Mouse (Mus musculus) MEL (cell line): ENCODE results near the gene Rab3a. TPM values are rescaled to one million over a fixed set of nuclear protein-coding genes. Genes with fewer than 3 reads are reported as not detected.

Experiments
- DNase-seq: peaks from one replicate; pipeline ENCODE4 v3.0.0; 2011; ENCODE audit warnings: low read depth, low spot score
- H3K27ac ChIP-seq: 2 replicates; pipeline ENCODE4 v1.5.1; 2012; ENCODE audit warnings: low read depth, mild to moderate bottlenecking, control low read depth, low read length, moderate library complexity; ENCODE audit not compliant: control insufficient read depth
- H3K27me3 ChIP-seq, 2 experiments: fragments of 150-350 bp in 1 of 2; sonication (generic) in 1 of 2; 2 replicates each; pipeline ENCODE4 v1.6.1; 2012; ENCODE audit warnings: low read length in 2 of 2, mild to moderate bottlenecking in 2 of 2, improper control_type of control experiment in 1 of 2, moderate library complexity in 1 of 2; ENCODE audit not compliant: insufficient read depth in 2 of 2, control insufficient read depth in 1 of 2
- H3K36me3 ChIP-seq, 2 experiments: 2 replicates each; pipeline ENCODE4 v1.6.1; 2012 to 2014; ENCODE audit warnings: low read length in 2 of 2, improper control_type of control experiment in 1 of 2, inconsistent platforms in 1 of 2, mild to moderate bottlenecking in 1 of 2; ENCODE audit not compliant: insufficient read depth in 2 of 2, control insufficient read depth in 1 of 2
- H3K4me1 ChIP-seq, 2 experiments: fragments of 150-350 bp in 1 of 2; sonication (generic) in 1 of 2; 2 replicates each; pipeline ENCODE4 v1.6.1; 2012; ENCODE audit warnings: low read length in 2 of 2, improper control_type of control experiment in 1 of 2, mild to moderate bottlenecking in 1 of 2; ENCODE audit not compliant: insufficient read depth in 2 of 2, control insufficient read depth in 1 of 2
- H3K4me3 ChIP-seq, 2 experiments: fragments of 150-350 bp in 1 of 2; sonication (generic) in 1 of 2; 2 replicates each; pipeline ENCODE4 v1.5.1; 2012; ENCODE audit warnings: low read depth in 2 of 2, low read length in 2 of 2, mild to moderate bottlenecking in 2 of 2, moderate library complexity in 2 of 2, control low read depth in 1 of 2, improper control_type of control experiment in 1 of 2; ENCODE audit not compliant: control insufficient read depth in 1 of 2, insufficient read depth in 1 of 2
- H3K79me2 ChIP-seq: 2 replicates; pipeline ENCODE4 v1.6.1; 2012; ENCODE audit warnings: mild to moderate bottlenecking, low read length, moderate library complexity; ENCODE audit not compliant: control insufficient read depth, poor library complexity, insufficient read depth
- H3K9ac ChIP-seq: 2 replicates; pipeline ENCODE4 v1.6.1; 2012; ENCODE audit warnings: low read depth, mild to moderate bottlenecking, control low read depth, low read length, moderate library complexity; ENCODE audit not compliant: control insufficient read depth, poor library complexity, severe bottlenecking
- H3K9me3 ChIP-seq: fragments of 150-350 bp; sonication (generic); replicated peaks from 2 replicates; pipeline ENCODE4 v1.6.1; 2012; ENCODE audit warnings: mild to moderate bottlenecking, low read length, improper control_type of control experiment, moderate library complexity; ENCODE audit not compliant: insufficient read depth
- CHD2 ChIP-seq: IDR thresholded peaks from 2 replicates; pipeline ENCODE4 v1.6.1; 2011; ENCODE audit warnings: low read length, improper control_type of control experiment
- EP300 ChIP-seq, 2 experiments: IDR thresholded peaks; 2 replicates each; pipeline ENCODE4 v1.6.1; 2011; ENCODE audit warnings: improper control_type of control experiment in 2 of 2, low read length in 2 of 2, low read depth in 1 of 2, mild to moderate bottlenecking in 1 of 2
- GATA1 ChIP-seq: IDR thresholded peaks from 2 replicates; pipeline ENCODE4 v1.6.1; 2011; ENCODE audit warnings: low read depth, low read length, improper control_type of control experiment
- HCFC1 ChIP-seq: IDR thresholded peaks from 2 replicates; pipeline ENCODE4 v1.6.1; 2012; ENCODE audit warnings: low read depth, mild to moderate bottlenecking, inconsistent platforms, low read length, improper control_type of control experiment, moderate library complexity
- KAT2A ChIP-seq: conservative IDR thresholded peaks from 2 replicates; pipeline ENCODE4 v1.6.1; 2012; ENCODE audit warnings: low read depth, low read length, improper control_type of control experiment, inconsistent platforms
- MAFK ChIP-seq: IDR thresholded peaks from 2 replicates; pipeline ENCODE4 v1.6.1; 2011; ENCODE audit warnings: low read depth, mild to moderate bottlenecking, low read length, improper control_type of control experiment, borderline replicate concordance
- MAX ChIP-seq: IDR thresholded peaks from 2 replicates; pipeline ENCODE4 v1.6.1; 2011; ENCODE audit warnings: low read length, improper control_type of control experiment
- MAZ ChIP-seq: IDR thresholded peaks from 2 replicates; pipeline ENCODE4 v1.6.1; 2012; ENCODE audit warnings: low read depth, mild to moderate bottlenecking, inconsistent platforms, low read length, improper control_type of control experiment
- MEF2A ChIP-seq: IDR thresholded peaks from 2 replicates; pipeline ENCODE4 v1.6.1; 2014; ENCODE audit warnings: low read depth, mild to moderate bottlenecking, inconsistent platforms, low read length, improper control_type of control experiment; ENCODE audit not compliant: poor library complexity, insufficient replicate concordance, severe bottlenecking; ENCODE audit errors: extremely low read depth
- MXI1 ChIP-seq: IDR thresholded peaks from 2 replicates; pipeline ENCODE4 v1.6.1; 2011; ENCODE audit warnings: mild to moderate bottlenecking, low read depth, low read length, improper control_type of control experiment
- MYC ChIP-seq: IDR thresholded peaks from 2 replicates; pipeline ENCODE4 v1.6.1; 2011; ENCODE audit warnings: low read depth, mild to moderate bottlenecking, low read length, improper control_type of control experiment, moderate library complexity
- NELFE ChIP-seq: IDR thresholded peaks from 2 replicates; pipeline ENCODE4 v1.6.1; 2011; ENCODE audit warnings: low read depth, low read length, improper control_type of control experiment
- POLR2A ChIP-seq, 2 experiments: IDR thresholded peaks; 2 replicates each; pipeline ENCODE4 v1.6.1; 2011 to 2012; ENCODE audit warnings: low read length in 2 of 2, mild to moderate bottlenecking in 2 of 2, control low read depth in 1 of 2, improper control_type of control experiment in 1 of 2, low read depth in 1 of 2, moderate library complexity in 1 of 2; ENCODE audit not compliant: control insufficient read depth in 1 of 2, insufficient read depth in 1 of 2, poor library complexity in 1 of 2
- POLR2AphosphoS2 ChIP-seq: IDR thresholded peaks from 2 replicates; pipeline ENCODE4 v1.6.1; 2011; ENCODE audit warnings: low read length, improper control_type of control experiment
- POLR2AphosphoS5 ChIP-seq: IDR thresholded peaks from 2 replicates; pipeline ENCODE4 v1.6.1; 2012; ENCODE audit warnings: low read depth, borderline replicate concordance, mild to moderate bottlenecking, inconsistent platforms, low read length, moderate library complexity, mixed read lengths
- RCOR1 ChIP-seq: IDR thresholded peaks from 2 replicates; pipeline ENCODE4 v1.6.1; 2012; ENCODE audit warnings: low read depth, mild to moderate bottlenecking, inconsistent platforms, low read length, improper control_type of control experiment
- SIN3A ChIP-seq: IDR thresholded peaks from 2 replicates; pipeline ENCODE4 v1.6.1; 2012; ENCODE audit warnings: low read length, improper control_type of control experiment, inconsistent platforms
- SMC3 ChIP-seq: IDR thresholded peaks from 2 replicates; pipeline ENCODE4 v1.6.1; 2011; ENCODE audit warnings: low read depth, low read length, improper control_type of control experiment
- TAL1 ChIP-seq: IDR thresholded peaks from 2 replicates; pipeline ENCODE4 v1.6.1; 2012; ENCODE audit warnings: mild to moderate bottlenecking, inconsistent platforms, low read length, moderate library complexity, mixed read lengths
- TBP ChIP-seq: IDR thresholded peaks from 2 replicates; pipeline ENCODE4 v1.8.0; 2011; ENCODE audit warnings: low read depth, low read length, improper control_type of control experiment
- ZKSCAN1 ChIP-seq: IDR thresholded peaks from 2 replicates; pipeline ENCODE4 v1.6.1; 2012; ENCODE audit warnings: low read depth, mild to moderate bottlenecking, inconsistent platforms, low read length, improper control_type of control experiment, moderate library complexity
- polyA plus RNA-seq, 2 experiments: library from polyadenylated mRNA; stranded (reverse) in 1 of 2; unstranded in 1 of 2; fragments of >175 nt in 1 of 2; fragments of >200 nt in 1 of 2; gene quantifications; 2 replicates each; pipeline versions ENCODE4 v1.2.1 to v1.2.4; 2012; ENCODE audit warnings: low replicate concordance in 2 of 2, low read depth in 1 of 2; ENCODE audit not compliant: insufficient read length in 2 of 2, insufficient read depth in 1 of 2, missing spikeins in 1 of 2
- total RNA-seq: library from RNA; depleted of rRNA; stranded (reverse); fragments of 300-350 nt; gene quantifications from 2 replicates; pipeline ENCODE4 v1.2.3, GENCODE M21; 2012

Gene Rab3a
- total and polyA plus RNA-seq, 3 experiments: 1.8 to 5.6 TPM; not detected in 1

GRCm38 (mm10) chr8:70775227-70775626, 20.7 kb downstream of the Rab3a start:
- H3K9ac ChIP-seq: no peak overlapping the region
- peaks cover 15% of the 10 kb centered on the region for H3K79me2 ChIP-seq
- TF ChIP-seq TBP (no peak), TAL1 (no peak), POLR2AphosphoS2 (no peak), POLR2AphosphoS5 (no peak)
- H3K27ac ChIP-seq: no peak overlapping the region
- H3K4me3 ChIP-seq: no peak overlapping the region
- H3K4me1 ChIP-seq: peaks cover 0 to 16% of the 10 kb centered on the region in 2 experiments; a peak in 2 of 4 replicates
- no peaks in the 10 kb centered on the region for H3K9me3 ChIP-seq
- DNase-seq: no peak
- peaks cover 0 to 3% of the 10 kb centered on the region in 2 experiments; a peak in 2 of 4 replicates for H3K36me3 ChIP-seq
- no peaks in the 10 kb centered on the region for H3K27me3 ChIP-seq

- Histone ChIP-seq H3K27ac (no peak overlapping the region), H3K36me3 (peaks cover 0 to 5% of the 10 kb centered on the region in 2 experiments; a peak in 2 of 4 replicates), H3K9ac (peak overlapping the region; percentile 79), H3K4me3 (peak overlapping the region; percentile 67 to 77), H3K4me1 (peaks cover 0 to 19% of the 10 kb centered on the region in 2 experiments; a peak in 2 of 4 replicates), H3K27me3 (no peaks in the 10 kb centered on the region), H3K9me3 (no peaks in the 10 kb centered on the region), H3K79me2 (peaks cover 15% of the 10 kb centered on the region)
- DNase-seq: peak; percentile 43
- no peak for TF ChIP-seq RCOR1
- no peak for TF ChIP-seq EP300 (IDR thresholded peaks at IDR 0.05; ENCODE audit: low read depth in 1 of 2, low read length in 2 of 2)
- peak; percentile 2; the same call in 1 of the 2 replicates for TF ChIP-seq MAX
- 0 out of 2 replicates have a peak, but pooled peaks have one; percentile 77 for TF ChIP-seq MAZ
These were observed 21.5 kb downstream of the Rab3a start for GRCm38 (mm10) chr8:70775851-70776495.

GRCm38 (mm10) chr8:70776496-70777444, 22.3 kb downstream of the Rab3a start, which contains the start of gene Pik3r2:
Pik3r2 (minus strand) TSS chr8:70776713.
- peaks cover 0 to 19% of the 10 kb centered on the region in 2 experiments; a peak in 2 of 4 replicates for H3K4me1 ChIP-seq
- H3K4me3 ChIP-seq: peak within 1 kb of the TSS; percentile 67 to 77
- no peaks in the 10 kb centered on the region for H3K9me3 ChIP-seq
- H3K36me3 ChIP-seq: peaks cover 0 to 5% of the 10 kb centered on the region in 2 experiments; a peak in 2 of 4 replicates
- no peaks in the 10 kb centered on the region for H3K27me3 ChIP-seq
- peak within 1 kb of the TSS; percentile 81 for H3K9ac ChIP-seq
- peaks cover 15% of the 10 kb centered on the region for H3K79me2 ChIP-seq
- peak within 1 kb of the TSS; percentile 91 for H3K27ac ChIP-seq
- peak; percentile 97 for DNase-seq
- TF ChIP-seq MYC (peak; percentile 74), NELFE (peak; percentile 76), POLR2A (IDR thresholded peaks at IDR 0.05; ENCODE audit: control insufficient read depth in 1 of 2, insufficient read depth in 1 of 2, low read depth in 1 of 2, low read length in 2 of 2, poor library complexity in 1 of 2) (peak; percentile 34 to 86), ZKSCAN1 (no peak), EP300 (IDR thresholded peaks at IDR 0.05; ENCODE audit: low read depth in 1 of 2, low read length in 2 of 2) (no peak), MAFK (no peak), GATA1 (peak; percentile 94), RCOR1 (peak; percentile 69; the same call in 1 of the 2 replicates), SIN3A (peak; percentile 100), HCFC1 (peak; percentile 91), MAZ (no peak; the same call in 1 of the 2 replicates), MAX (peak; percentile 74), MXI1 (peak; percentile 94), SMC3 (no peak), KAT2A (peak; percentile 72), MEF2A (0 out of 2 replicates have a peak, but pooled peaks have one; percentile 8), POLR2AphosphoS5 (no peak), CHD2 (peak; percentile 98)
